Mouse (Mus musculus) heart, embryonic 14.5 days (tissue): ENCODE results near the gene Borcs7. TPM values are rescaled to one million over a fixed set of nuclear protein-coding genes. Genes with fewer than 3 reads are reported as not detected.
A peak's percentile ranks its signal among the peaks of the same experiment; 100 is the strongest.

Experiments used
- ATAC-seq: fragments of 200-750 bp; cut with Nextera tagmentation; 2 replicates; pipeline ENCODE4 v1.8.0; 2017; ENCODE audit warnings: low read depth, moderate TSS enrichment; ENCODE audit not compliant: insufficient number of reproducible peaks, insufficient read depth, low FRiP score
- H3K27ac ChIP-seq, 2 experiments: fragments of 200-500 bp in 1 of 2; fragments of 300-500 bp in 1 of 2; sonication (generic) in 1 of 2; replicated peaks in 1 of 2; 2 replicates each; pipeline ENCODE4 v1.5.1; 2012 to 2014; ENCODE audit warnings: low read depth in 2 of 2, low read length in 2 of 2, control low read depth in 1 of 2, mild to moderate bottlenecking in 1 of 2, mixed read lengths in 1 of 2; ENCODE audit not compliant: control insufficient read depth in 1 of 2, insufficient read depth in 1 of 2
- H3K27me3 ChIP-seq: fragments of 300-500 bp; sonication (generic); 2 replicates; pipeline ENCODE4 v1.6.1; 2014; ENCODE audit warnings: mild to moderate bottlenecking, low read length, control low read depth; ENCODE audit not compliant: control insufficient read depth, insufficient read depth
- H3K36me3 ChIP-seq: fragments of 300-500 bp; sonication (generic); 2 replicates; pipeline ENCODE4 v1.6.1; 2014; ENCODE audit warnings: mild to moderate bottlenecking, control low read depth, low read length, mixed read lengths; ENCODE audit not compliant: control insufficient read depth, insufficient read depth
- H3K4me1 ChIP-seq, 2 experiments: fragments of 200-500 bp in 1 of 2; fragments of 300-500 bp in 1 of 2; sonication (generic) in 1 of 2; 2 replicates each; pipeline ENCODE4 v1.6.1; 2012 to 2014; ENCODE audit warnings: low read length in 2 of 2, control low read depth in 1 of 2, mixed read lengths in 1 of 2; ENCODE audit not compliant: control insufficient read depth in 2 of 2, insufficient read depth in 2 of 2
- H3K4me2 ChIP-seq: fragments of 300-500 bp; sonication (generic); 2 replicates; pipeline ENCODE4 v1.6.1; 2014; ENCODE audit warnings: mild to moderate bottlenecking, low read length
- H3K4me3 ChIP-seq, 2 experiments: fragments of 200-500 bp in 1 of 2; fragments of 300-500 bp in 1 of 2; sonication (generic) in 1 of 2; 2 replicates each; pipeline ENCODE4 v1.5.1; 2012 to 2014; ENCODE audit warnings: low read length in 2 of 2, mild to moderate bottlenecking in 2 of 2, control low read depth in 1 of 2, low read depth in 1 of 2, moderate library complexity in 1 of 2; ENCODE audit not compliant: control insufficient read depth in 1 of 2, insufficient read depth in 1 of 2
- H3K9ac ChIP-seq: fragments of 300-500 bp; sonication (generic); 2 replicates; pipeline ENCODE4 v1.6.1; 2014; ENCODE audit warnings: mild to moderate bottlenecking, low read length
- H3K9me3 ChIP-seq: fragments of 300-500 bp; sonication (generic); 2 replicates; pipeline ENCODE4 v1.6.1; 2016; ENCODE audit warnings: low read length, control low read depth; ENCODE audit not compliant: control insufficient read depth
- WGBS: fragments of 180-500 bp; shearing (Covaris S2); extraction: QIAGEN DNeasy Blood & Tissue Kit; methylation state at CpG from one replicate; pipeline ENCODE4 v1.1.7; 2014; 5-methylcytosine and 5-hydroxymethylcytosine counted together
- polyA plus RNA-seq: library from polyadenylated mRNA; unstranded; fragments of >200 nt; fragmentation: Nextera tagmentation; extraction: Ambion mirVana; gene quantifications from 2 replicates; pipeline ENCODE4 v1.2.1, GENCODE M21; 2014

Borcs7 gene
- polyA plus RNA-seq, 1 experiment from 2014 or later: 20.0 TPM

- Histone ChIP-seq H3K4me1 (no peaks in the 10 kb centered on the region), H3K27me3 (no peaks in the 10 kb centered on the region), H3K4me3 (no peak overlapping the region), H3K27ac (no peak overlapping the region), H3K4me2 (no peak overlapping the region), H3K36me3 (peaks cover 34% of the 10 kb centered on the region), H3K9me3 (no peaks in the 10 kb centered on the region), H3K9ac (no peak overlapping the region)
- ATAC-seq: no peak
- 70% methylated on average over 10 of the region's 10 CpGs for WGBS
Observed at GRCm38 (mm10) chr19:46699011-46699481, 9.3 kb downstream of the Borcs7 start.

GRCm38 (mm10) chr19:46701156-46701555, 11.4 kb downstream of the Borcs7 start:
- no peak overlapping the region for H3K4me3 ChIP-seq
- H3K27me3 ChIP-seq: no peaks in the 10 kb centered on the region
- H3K27ac ChIP-seq: no peak overlapping the region
- 84% methylated on average over 9 of the region's 9 CpGs for WGBS
- H3K4me2 ChIP-seq: no peak overlapping the region
- no peak overlapping the region for H3K9ac ChIP-seq
- no peaks in the 10 kb centered on the region for H3K9me3 ChIP-seq
- no peak for ATAC-seq
- peaks cover 0 to 2% of the 10 kb centered on the region in 2 experiments; a peak in 1 of 4 replicates for H3K4me1 ChIP-seq
- H3K36me3 ChIP-seq: peaks cover 23% of the 10 kb centered on the region

- H3K4me3 ChIP-seq: no peak overlapping the region
- 40% methylated on average over 7 of the region's 7 CpGs for WGBS
- H3K4me2 ChIP-seq: no peak overlapping the region
- H3K36me3 ChIP-seq: peaks cover 24% of the 10 kb centered on the region
- no peaks in the 10 kb centered on the region for H3K9me3 ChIP-seq
- H3K27ac ChIP-seq: no peak overlapping the region
- peaks cover 10 to 19% of the 10 kb centered on the region in 2 experiments for H3K4me1 ChIP-seq
- H3K9ac ChIP-seq: no peak overlapping the region
- no peaks in the 10 kb centered on the region for H3K27me3 ChIP-seq
- ATAC-seq: no peak
Observed at GRCm38 (mm10) chr19:46705779-46706495, 16.2 kb downstream of the Borcs7 start.

- H3K4me2 ChIP-seq: peak overlapping the region; percentile 80
- peak overlapping the region; percentile 61 to 69 for H3K4me3 ChIP-seq
- WGBS: 63% methylated on average over 9 of the region's 9 CpGs
- H3K9ac ChIP-seq: peak overlapping the region; percentile 79
- H3K36me3 ChIP-seq: peaks cover 24% of the 10 kb centered on the region
- no peak for ATAC-seq
- no peaks in the 10 kb centered on the region for H3K9me3 ChIP-seq
- peak overlapping the region in 1 of 2 experiments; percentile 55; a peak in 2 of 4 replicates for H3K27ac ChIP-seq
- peaks cover 10 to 19% of the 10 kb centered on the region in 2 experiments for H3K4me1 ChIP-seq
- no peaks in the 10 kb centered on the region for H3K27me3 ChIP-seq
Observed at GRCm38 (mm10) chr19:46706540-46707295, 17.0 kb downstream of the Borcs7 start.

- H3K27ac ChIP-seq: peak within 1 kb of the TSS; percentile 55
- no peaks in the 10 kb centered on the region for H3K27me3 ChIP-seq
- no peaks in the 10 kb centered on the region for H3K9me3 ChIP-seq
- 6% methylated on average over 31 of the region's 31 CpGs for WGBS
- peak within 1 kb of the TSS; percentile 79 for H3K9ac ChIP-seq
- peak within 1 kb of the TSS; percentile 80 for H3K4me2 ChIP-seq
- H3K4me1 ChIP-seq: peaks cover 10 to 19% of the 10 kb centered on the region in 2 experiments
- peaks cover 30% of the 10 kb centered on the region for H3K36me3 ChIP-seq
- ATAC-seq: peak; percentile 72
- peak within 1 kb of the TSS; percentile 61 to 69 for H3K4me3 ChIP-seq
Observed at GRCm38 (mm10) chr19:46707296-46708151, 17.8 kb downstream of the Borcs7 start, which contains the start of gene As3mt. TSS of gene As3mt (plus strand) at chr19:46707458.

GRCm38 (mm10) chr19:46710614-46711013, 20.9 kb downstream of the Borcs7 start:
- Histone ChIP-seq H3K27me3 (no peaks in the 10 kb centered on the region), H3K4me3 (no peak overlapping the region), H3K4me1 (peaks cover 10 to 19% of the 10 kb centered on the region in 2 experiments), H3K27ac (no peak overlapping the region), H3K9ac (no peak overlapping the region), H3K4me2 (no peak overlapping the region), H3K36me3 (peaks cover 41% of the 10 kb centered on the region), H3K9me3 (no peaks in the 10 kb centered on the region)
- WGBS: 81% methylated on average over 4 of the region's 4 CpGs
- no peak for ATAC-seq

- 92% methylated on average over 8 of the region's 8 CpGs for WGBS
- Histone ChIP-seq H3K27me3 (no peaks in the 10 kb centered on the region), H3K4me2 (no peak overlapping the region), H3K4me1 (no peaks in the 10 kb centered on the region), H3K9me3 (peaks cover 4% of the 10 kb centered on the region; the same call in 1 of the 2 replicates), H3K36me3 (peaks cover 60% of the 10 kb centered on the region), H3K27ac (no peak overlapping the region), H3K9ac (no peak overlapping the region), H3K4me3 (no peak overlapping the region)
- no peak for ATAC-seq
Observed at GRCm38 (mm10) chr19:46714234-46714633, 24.5 kb downstream of the Borcs7 start.
